Mouse (Mus musculus): ENCODE results near the gene Slc5a4a. TPM values are rescaled to one million over a fixed set of nuclear protein-coding genes. Genes with fewer than 3 reads are reported as not detected.

The Slc5a4a gene
- polyA plus RNA-seq, 2 experiments = not detected

DNA sequence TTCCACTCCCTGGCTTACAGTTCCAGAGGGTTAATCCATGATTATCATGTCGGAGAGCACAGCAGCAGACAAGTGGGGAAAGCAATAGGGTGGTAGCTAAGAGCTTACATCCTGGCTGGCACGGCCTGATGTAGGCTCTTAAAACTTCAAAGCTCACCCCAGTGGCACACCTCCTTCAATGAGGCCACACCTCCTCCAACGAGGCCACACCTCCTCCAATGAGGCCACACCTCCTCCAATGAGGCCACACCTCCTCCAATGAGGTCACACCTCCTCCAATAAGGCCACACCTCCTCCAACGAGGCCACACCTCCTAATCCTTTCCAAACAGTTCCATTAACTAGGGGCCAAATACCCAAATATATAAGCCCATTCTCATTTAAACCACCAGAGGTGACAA lies 66.9 kb downstream of the Slc5a4a start:
- H3K4me1 ChIP-seq (ENCODE audit: control insufficient read depth, insufficient read depth, low read length) = no peaks in the 10 kb centered on the region
- no peak for DNase-seq (ENCODE audit: low spot score)
- no peaks in the 10 kb centered on the region for H3K27me3 ChIP-seq (ENCODE audit: control insufficient read depth, insufficient read depth, low read length)
- peaks cover 75% of the 10 kb centered on the region for H3K36me3 ChIP-seq (ENCODE audit: control insufficient read depth, insufficient read depth, low read length)
- no peak overlapping the region for H3K9ac ChIP-seq (ENCODE audit: low read depth, low read length, severe bottlenecking)
- no peak overlapping the region for H3K27ac ChIP-seq (replicated peaks; ENCODE audit: low read depth, low read length)
- no peak overlapping the region for H3K4me2 ChIP-seq (replicated peaks; ENCODE audit: low read depth, low read length, severe bottlenecking)
- no peak overlapping the region for H3K4me3 ChIP-seq (replicated peaks; ENCODE audit: low read length)
- TF ChIP-seq POLR2A (IDR thresholded peaks at IDR 0.05; ENCODE audit: borderline replicate concordance, extremely low read depth, insufficient read depth, insufficient read length) = no peak
- WGBS = 87% methylated on average over 4 of the region's 4 CpGs
- ATAC-seq (ENCODE audit: low FRiP score, low read depth) = no peak
- H3K9me3 ChIP-seq (ENCODE audit: control insufficient read depth, low read length) = peaks cover 16% of the 10 kb centered on the region; the same call in 1 of the 2 replicates

DNA sequence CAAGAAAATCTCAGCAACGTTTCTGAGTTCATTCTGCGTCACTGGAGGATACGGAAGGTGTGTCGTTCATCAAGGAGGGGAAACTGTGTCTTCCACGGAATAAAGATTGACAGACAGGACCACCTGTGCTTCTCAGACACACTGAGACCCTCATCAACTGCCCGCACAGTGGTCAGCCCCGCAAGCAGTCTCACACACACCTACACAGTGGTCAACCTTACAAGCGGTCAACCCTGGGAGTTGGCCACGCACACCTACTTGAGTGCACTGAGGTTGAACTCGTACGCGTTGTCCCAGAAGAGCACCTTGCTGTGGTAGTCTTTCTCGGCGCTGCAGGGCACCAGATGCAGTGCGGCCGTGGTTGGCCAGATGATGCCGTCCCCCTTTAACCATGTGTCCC lies 69.8 kb downstream of the Slc5a4a start:
- Histone ChIP-seq H3K36me3 (ENCODE audit: control insufficient read depth, insufficient read depth, low read length) (peaks cover 89% of the 10 kb centered on the region), H3K9me3 (ENCODE audit: control insufficient read depth, low read length) (peaks cover 16% of the 10 kb centered on the region; the same call in 1 of the 2 replicates), H3K4me2 (replicated peaks; ENCODE audit: low read depth, low read length, severe bottlenecking) (no peak overlapping the region), H3K4me3 (replicated peaks; ENCODE audit: low read length) (no peak overlapping the region), H3K9ac (ENCODE audit: low read depth, low read length, severe bottlenecking) (no peak overlapping the region), H3K27ac (replicated peaks; ENCODE audit: low read depth, low read length) (no peak overlapping the region), H3K4me1 (ENCODE audit: control insufficient read depth, insufficient read depth, low read length) (no peaks in the 10 kb centered on the region), H3K27me3 (ENCODE audit: control insufficient read depth, insufficient read depth, low read length) (no peaks in the 10 kb centered on the region)
- TF ChIP-seq POLR2A (IDR thresholded peaks at IDR 0.05; ENCODE audit: borderline replicate concordance, extremely low read depth, insufficient read depth, insufficient read length) = no peak
- 96% methylated on average over 17 of the region's 17 CpGs for WGBS
- ATAC-seq (ENCODE audit: low FRiP score, low read depth) = no peak
- no peak for DNase-seq (ENCODE audit: low spot score)

DNA sequence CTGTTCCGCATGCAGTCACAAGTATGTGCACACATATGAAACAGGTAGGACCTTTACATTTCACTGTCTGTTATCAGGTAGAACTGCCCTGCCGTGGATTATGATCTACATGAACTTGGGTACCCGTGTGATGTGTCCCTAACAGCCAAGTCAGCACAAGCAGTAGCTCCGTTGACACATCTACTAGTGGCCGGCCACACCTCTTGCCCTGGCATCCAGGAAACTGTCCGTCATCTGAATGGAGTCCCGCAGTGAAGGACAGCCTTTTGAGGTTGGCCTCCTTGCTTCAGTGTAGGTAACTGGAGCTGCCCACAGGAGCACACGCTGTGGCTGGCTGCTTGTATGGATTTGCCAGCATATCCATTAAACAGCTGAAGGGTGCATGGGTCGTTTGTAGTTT lies 71.0 kb downstream of the Slc5a4a start:
- TF ChIP-seq POLR2A (IDR thresholded peaks at IDR 0.05; ENCODE audit: borderline replicate concordance, extremely low read depth, insufficient read depth, insufficient read length) = no peak
- Histone ChIP-seq H3K4me1 (ENCODE audit: control insufficient read depth, insufficient read depth, low read length) (no peaks in the 10 kb centered on the region), H3K9ac (ENCODE audit: low read depth, low read length, severe bottlenecking) (no peak overlapping the region), H3K36me3 (ENCODE audit: control insufficient read depth, insufficient read depth, low read length) (peaks cover 94% of the 10 kb centered on the region), H3K27me3 (ENCODE audit: control insufficient read depth, insufficient read depth, low read length) (no peaks in the 10 kb centered on the region), H3K4me3 (replicated peaks; ENCODE audit: low read length) (no peak overlapping the region), H3K4me2 (replicated peaks; ENCODE audit: low read depth, low read length, severe bottlenecking) (no peak overlapping the region), H3K9me3 (ENCODE audit: control insufficient read depth, low read length) (peaks cover 16% of the 10 kb centered on the region; the same call in 1 of the 2 replicates), H3K27ac (replicated peaks; ENCODE audit: low read depth, low read length) (no peak overlapping the region)
- no peak for ATAC-seq (ENCODE audit: low FRiP score, low read depth)
- DNase-seq (ENCODE audit: low spot score) = no peak
- WGBS = 81% methylated on average over 9 of the region's 9 CpGs

DNA sequence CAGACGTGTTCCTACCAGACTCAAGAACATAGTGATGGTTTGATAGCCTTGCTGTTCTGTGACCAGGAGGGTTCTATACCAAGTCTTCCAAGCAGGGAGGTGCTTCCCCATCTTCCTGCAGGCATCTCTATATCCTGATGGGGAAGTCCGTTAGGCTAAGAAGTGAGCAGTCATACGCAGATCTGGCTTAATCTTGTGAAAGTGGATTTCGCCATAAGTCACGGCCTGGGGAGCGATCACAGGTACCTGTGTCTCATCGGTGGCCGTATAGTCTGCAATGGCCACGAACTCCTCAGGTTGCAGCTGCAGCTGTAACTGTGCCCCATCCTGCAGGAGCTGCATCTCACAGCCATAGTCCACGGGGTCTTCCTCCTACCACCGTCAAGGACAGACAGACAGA lies 78.7 kb downstream of the Slc5a4a start:
- Histone ChIP-seq H3K9me3 (ENCODE audit: control insufficient read depth, low read length) (no peaks in the 10 kb centered on the region), H3K27me3 (ENCODE audit: control insufficient read depth, insufficient read depth, low read length) (no peaks in the 10 kb centered on the region), H3K36me3 (ENCODE audit: control insufficient read depth, insufficient read depth, low read length) (peaks cover 48% of the 10 kb centered on the region), H3K27ac (replicated peaks; ENCODE audit: low read depth, low read length) (no peak overlapping the region), H3K4me1 (ENCODE audit: control insufficient read depth, insufficient read depth, low read length) (no peaks in the 10 kb centered on the region), H3K4me3 (replicated peaks; ENCODE audit: low read length) (no peak overlapping the region), H3K9ac (ENCODE audit: low read depth, low read length, severe bottlenecking) (no peak overlapping the region), H3K4me2 (replicated peaks; ENCODE audit: low read depth, low read length, severe bottlenecking) (no peak overlapping the region)
- TF ChIP-seq POLR2A (IDR thresholded peaks at IDR 0.05; ENCODE audit: borderline replicate concordance, extremely low read depth, insufficient read depth, insufficient read length) = no peak
- ATAC-seq (ENCODE audit: low FRiP score, low read depth) (no peak), DNase-seq (ENCODE audit: low spot score) (no peak)
- WGBS = 95% methylated on average over 11 of the region's 11 CpGs

DNA sequence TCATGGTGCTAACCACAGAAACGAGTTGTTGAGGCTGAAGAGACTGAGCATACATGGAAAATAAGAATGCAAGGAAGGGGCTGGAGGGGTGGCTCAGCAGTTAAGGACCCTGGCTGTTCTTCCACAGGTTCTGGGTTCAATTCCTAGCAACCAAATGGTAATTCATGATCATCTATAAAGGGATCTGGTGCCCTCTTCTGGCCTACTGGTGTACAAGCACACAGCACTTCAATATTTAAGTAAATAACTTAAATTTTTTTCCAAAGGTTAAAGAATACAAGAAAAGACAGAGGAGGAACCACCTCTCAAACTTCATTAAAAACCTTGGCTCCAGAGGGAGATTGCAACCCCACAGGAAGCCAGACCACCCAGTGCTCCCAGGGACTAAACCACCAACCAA lies 82.4 kb downstream of the Slc5a4a start:
- DNase-seq (ENCODE audit: low spot score) (no peak), ATAC-seq (ENCODE audit: low FRiP score, low read depth) (no peak)
- no peak overlapping the region for H3K27ac ChIP-seq (replicated peaks; ENCODE audit: low read depth, low read length)
- peaks cover 14% of the 10 kb centered on the region; the same call in 1 of the 2 replicates for H3K36me3 ChIP-seq (ENCODE audit: control insufficient read depth, insufficient read depth, low read length)
- 69% methylated on average over 1 of the region's 1 CpGs for WGBS
- TF ChIP-seq POLR2A (IDR thresholded peaks at IDR 0.05; ENCODE audit: borderline replicate concordance, extremely low read depth, insufficient read depth, insufficient read length) = no peak
- H3K9ac ChIP-seq (ENCODE audit: low read depth, low read length, severe bottlenecking) = no peak overlapping the region
- no peaks in the 10 kb centered on the region for H3K4me1 ChIP-seq (ENCODE audit: control insufficient read depth, insufficient read depth, low read length)
- H3K4me2 ChIP-seq (replicated peaks; ENCODE audit: low read depth, low read length, severe bottlenecking) = no peak overlapping the region
- no peaks in the 10 kb centered on the region for H3K9me3 ChIP-seq (ENCODE audit: control insufficient read depth, low read length)
- H3K4me3 ChIP-seq (replicated peaks; ENCODE audit: low read length) = no peak overlapping the region
- H3K27me3 ChIP-seq (ENCODE audit: control insufficient read depth, insufficient read depth, low read length) = no peaks in the 10 kb centered on the region
